Mouse (Mus musculus) thymus, postnatal 36 days (tissue): ENCODE data around the gene Siva1.
A peak's percentile ranks its signal among the peaks of the same experiment; 100 is the strongest.

Experiments
- DNase-seq, 2 experiments: peaks; one replicate each; pipeline ENCODE4 v3.0.0; 2022; ENCODE audit warnings: mixed read lengths in 2 of 2

Siva1 gene

GRCm38 (mm10) chr12:112660576-112661326 lies 16.3 kb downstream of the Siva1 start:
- no peak for DNase-seq

GRCm38 (mm10) chr12:112661327-112661605 lies 16.8 kb downstream of the Siva1 start:
- no peak for DNase-seq

GRCm38 (mm10) chr12:112661851-112662250 lies 17.4 kb downstream of the Siva1 start:
- no peak for DNase-seq

GRCm38 (mm10) chr12:112663303-112663702 lies 18.8 kb downstream of the Siva1 start:
- DNase-seq, result no peak

GRCm38 (mm10) chr12:112663716-112664115 lies 19.2 kb downstream of the Siva1 start:
- DNase-seq, result no peak

- no peak for DNase-seq
These were observed 19.6 kb downstream of the Siva1 start for GRCm38 (mm10) chr12:112664124-112664523.

GRCm38 (mm10) chr12:112664656-112665055 lies 20.2 kb downstream of the Siva1 start:
- DNase-seq, result no peak

GRCm38 (mm10) chr12:112665445-112665844 lies 21.0 kb downstream of the Siva1 start:
- no peak for DNase-seq

- no peak for DNase-seq
These were observed 21.5 kb downstream of the Siva1 start for GRCm38 (mm10) chr12:112665881-112666544.

GRCm38 (mm10) chr12:112667619-112668297 lies 23.3 kb downstream of the Siva1 start:
- DNase-seq, result no peak

- no peak for DNase-seq
These were observed 26.4 kb downstream of the Siva1 start for GRCm38 (mm10) chr12:112670718-112671393.

- DNase-seq, result no peak
These were observed 27.4 kb downstream of the Siva1 start for GRCm38 (mm10) chr12:112671891-112672290.

- DNase-seq, result no peak
These were observed 28.5 kb downstream of the Siva1 start for GRCm38 (mm10) chr12:112672744-112673575.

GRCm38 (mm10) chr12:112673576-112674091 lies 29.2 kb downstream of the Siva1 start:
- peak; percentile 40 to 60 for DNase-seq

GRCm38 (mm10) chr12:112674132-112675011 lies 29.9 kb downstream of the Siva1 start, which contains the start of gene Akt1:
TSS of gene Akt1 (minus strand) at chr12:112674884.
- peak; percentile 63 to 71 for DNase-seq

- DNase-seq, result peak; percentile 86 to 87
These were observed 31.0 kb downstream of the Siva1 start for GRCm38 (mm10) chr12:112675245-112676035.

GRCm38 (mm10) chr12:112677076-112677475 lies 32.6 kb downstream of the Siva1 start:
- DNase-seq, result no peak

GRCm38 (mm10) chr12:112677943-112678554 lies 33.6 kb downstream of the Siva1 start:
- DNase-seq, result no peak

GRCm38 (mm10) chr12:112678555-112679026 lies 34.1 kb downstream of the Siva1 start, which contains the start of gene Zbtb42:
TSS of gene Zbtb42 (plus strand) at chr12:112678828.
- DNase-seq, result peak; percentile 40 to 50
